Mouse (Mus musculus): ENCODE data around the gene Tspyl1. TPM values are rescaled to one million over a fixed set of nuclear protein-coding genes. Genes with fewer than 3 reads are reported as not detected.
A peak's percentile ranks its signal among the peaks of the same experiment; 100 is the strongest.

Tspyl1 gene
- polyA plus RNA-seq (2015; fragmentation: Nextera tagmentation; extraction: Ambion mirVana) = 45.7 and 48.3 TPM in 2 replicates

DNA sequence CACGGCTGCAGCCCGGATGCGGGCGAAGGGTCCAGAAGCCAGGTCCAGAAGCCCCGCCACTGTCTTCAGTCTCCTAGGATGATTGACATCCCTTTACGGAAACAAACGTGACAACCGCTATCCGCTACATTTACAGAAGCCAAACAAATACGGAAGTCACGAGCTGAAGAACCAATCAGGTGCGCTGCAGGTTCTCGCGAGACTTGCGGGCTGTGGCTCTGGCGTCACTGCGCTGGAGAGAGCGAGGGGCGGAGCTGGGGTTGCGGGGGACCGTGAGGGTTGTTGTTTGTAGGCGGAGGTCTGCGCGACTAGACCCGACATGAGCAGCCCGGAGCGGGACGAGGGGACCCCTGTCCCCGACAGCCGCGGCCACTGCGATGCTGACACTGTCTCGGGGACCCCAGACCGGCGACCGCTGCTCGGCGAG, at the start of gene Tspyl1:
TSS of gene Tspyl1 (plus strand) at position 229 of the 427 bp plus-strand sequence.
- Histone ChIP-seq H3K4me3 (ENCODE audit: low read depth, low read length) (peak within 1 kb of the TSS; percentile 98), H3K27ac (ENCODE audit: low read depth, low read length) (peak within 1 kb of the TSS; percentile 61), H3K27me3 (replicated peaks; ENCODE audit: control insufficient read depth, insufficient read depth, low read length) (no peaks in the 10 kb centered on the region), H3K9me3 (ENCODE audit: control insufficient read depth) (no peaks in the 10 kb centered on the region), H3K4me1 (replicated peaks; ENCODE audit: control insufficient read depth, insufficient read depth, low read length) (0 out of 2 replicates have a peak, but pooled peaks cover 3% of the 10 kb centered on the region), H3K9ac (ENCODE audit: low read depth, low read length) (peak within 1 kb of the TSS; percentile 98), H3K4me2 (replicated peaks; ENCODE audit: low read depth) (peak within 1 kb of the TSS; percentile 87), H3K36me3 (ENCODE audit: control insufficient read depth, insufficient read depth) (no peaks in the 10 kb centered on the region)
- peak; percentile 99 for ATAC-seq
- TF ChIP-seq CTCF (IDR thresholded peaks at IDR 0.05; ENCODE audit: low read depth) = no peak
- under 1% methylated on average over 38 of the region's 38 CpGs for WGBS

GRCm38 (mm10) chr10:34233418-34233817, 48.6 kb upstream of the Tspyl1 start:
- WGBS = 84% methylated on average over 1 of the region's 1 CpGs

GRCm38 (mm10) chr10:34233931-34234745, 47.9 kb upstream of the Tspyl1 start:
- no peaks in the 10 kb centered on the region for H3K27me3 ChIP-seq (replicated peaks; ENCODE audit: control insufficient read depth, insufficient read depth, low read length)
- no peak overlapping the region for H3K27ac ChIP-seq (ENCODE audit: low read depth, low read length)
- no peaks in the 10 kb centered on the region for H3K36me3 ChIP-seq (ENCODE audit: control insufficient read depth, insufficient read depth)
- no peak overlapping the region for H3K4me2 ChIP-seq (replicated peaks; ENCODE audit: low read depth)
- H3K4me3 ChIP-seq (ENCODE audit: low read depth, low read length) = no peak overlapping the region
- no peak overlapping the region for H3K9ac ChIP-seq (ENCODE audit: low read depth, low read length)
- TF ChIP-seq CTCF (IDR thresholded peaks at IDR 0.05; ENCODE audit: low read depth) = peak; percentile 68
- ATAC-seq = no peak
- whole genome bisulfite sequencing = 31% methylated on average over 2 of the region's 2 CpGs
- H3K4me1 ChIP-seq (replicated peaks; ENCODE audit: control insufficient read depth, insufficient read depth, low read length) = no peaks in the 10 kb centered on the region
- no peaks in the 10 kb centered on the region for H3K9me3 ChIP-seq (ENCODE audit: control insufficient read depth)

More at GRCm38 (mm10) chr10:34233418-34233817, 48.6 kb upstream of the Tspyl1 start:
- H3K4me1 ChIP-seq (replicated peaks; ENCODE audit: control insufficient read depth, insufficient read depth, low read length) = no peaks in the 10 kb centered on the region
- H3K27ac ChIP-seq (ENCODE audit: low read depth, low read length) = no peak overlapping the region
- ATAC-seq = no peak
- H3K36me3 ChIP-seq (ENCODE audit: control insufficient read depth, insufficient read depth) = no peaks in the 10 kb centered on the region
- no peak overlapping the region for H3K4me3 ChIP-seq (ENCODE audit: low read depth, low read length)
- no peak overlapping the region for H3K9ac ChIP-seq (ENCODE audit: low read depth, low read length)
- no peak overlapping the region for H3K4me2 ChIP-seq (replicated peaks; ENCODE audit: low read depth)
- no peak for TF ChIP-seq CTCF (IDR thresholded peaks at IDR 0.05; ENCODE audit: low read depth)
- H3K9me3 ChIP-seq (ENCODE audit: control insufficient read depth) = no peaks in the 10 kb centered on the region
- no peaks in the 10 kb centered on the region for H3K27me3 ChIP-seq (replicated peaks; ENCODE audit: control insufficient read depth, insufficient read depth, low read length)

DNA sequence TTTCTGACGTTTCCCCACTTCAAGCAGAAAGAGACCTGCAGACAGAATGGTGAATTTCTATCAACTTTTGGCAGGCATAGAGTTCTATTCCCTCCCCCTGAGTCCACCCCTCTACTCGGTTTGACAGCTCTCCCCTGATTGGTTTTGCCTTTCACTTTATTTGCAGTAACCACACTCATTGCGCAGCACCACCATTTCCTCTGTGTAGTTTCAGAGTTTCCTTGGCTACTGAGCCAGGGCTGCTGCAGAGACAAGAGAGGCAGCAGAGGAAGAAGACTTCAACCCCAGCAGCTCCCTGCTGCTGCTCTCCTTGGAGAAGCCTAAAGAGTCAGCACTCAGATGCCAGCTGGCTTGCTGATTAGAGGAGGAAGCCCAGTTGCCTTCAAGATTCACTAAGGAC, 46.6 kb upstream of the Tspyl1 start:
- H3K4me2 ChIP-seq (replicated peaks; ENCODE audit: low read depth) = no peak overlapping the region
- H3K27ac ChIP-seq (ENCODE audit: low read depth, low read length) = no peak overlapping the region
- no peak for TF ChIP-seq CTCF (IDR thresholded peaks at IDR 0.05; ENCODE audit: low read depth)
- H3K9ac ChIP-seq (ENCODE audit: low read depth, low read length) = no peak overlapping the region
- whole genome bisulfite sequencing = 39% methylated on average over 3 of the region's 3 CpGs
- no peak for ATAC-seq
- H3K36me3 ChIP-seq (ENCODE audit: control insufficient read depth, insufficient read depth) = no peaks in the 10 kb centered on the region
- H3K27me3 ChIP-seq (replicated peaks; ENCODE audit: control insufficient read depth, insufficient read depth, low read length) = no peaks in the 10 kb centered on the region
- H3K4me3 ChIP-seq (ENCODE audit: low read depth, low read length) = no peak overlapping the region
- H3K4me1 ChIP-seq (replicated peaks; ENCODE audit: control insufficient read depth, insufficient read depth, low read length) = no peaks in the 10 kb centered on the region
- H3K9me3 ChIP-seq (ENCODE audit: control insufficient read depth) = no peaks in the 10 kb centered on the region

- WGBS = 79% methylated on average over 5 of the region's 5 CpGs
- TF ChIP-seq CTCF (IDR thresholded peaks at IDR 0.05; ENCODE audit: low read depth) = no peak
- no peak for ATAC-seq
- H3K9ac ChIP-seq (ENCODE audit: low read depth, low read length) = no peak overlapping the region
- no peak overlapping the region for H3K4me3 ChIP-seq (ENCODE audit: low read depth, low read length)
- no peaks in the 10 kb centered on the region for H3K4me1 ChIP-seq (replicated peaks; ENCODE audit: control insufficient read depth, insufficient read depth, low read length)
- no peaks in the 10 kb centered on the region for H3K27me3 ChIP-seq (replicated peaks; ENCODE audit: control insufficient read depth, insufficient read depth, low read length)
- H3K27ac ChIP-seq (ENCODE audit: low read depth, low read length) = no peak overlapping the region
- H3K4me2 ChIP-seq (replicated peaks; ENCODE audit: low read depth) = no peak overlapping the region
- no peaks in the 10 kb centered on the region for H3K36me3 ChIP-seq (ENCODE audit: control insufficient read depth, insufficient read depth)
- H3K9me3 ChIP-seq (ENCODE audit: control insufficient read depth) = no peaks in the 10 kb centered on the region
Observed at GRCm38 (mm10) chr10:34236569-34236968, 45.4 kb upstream of the Tspyl1 start.

DNA sequence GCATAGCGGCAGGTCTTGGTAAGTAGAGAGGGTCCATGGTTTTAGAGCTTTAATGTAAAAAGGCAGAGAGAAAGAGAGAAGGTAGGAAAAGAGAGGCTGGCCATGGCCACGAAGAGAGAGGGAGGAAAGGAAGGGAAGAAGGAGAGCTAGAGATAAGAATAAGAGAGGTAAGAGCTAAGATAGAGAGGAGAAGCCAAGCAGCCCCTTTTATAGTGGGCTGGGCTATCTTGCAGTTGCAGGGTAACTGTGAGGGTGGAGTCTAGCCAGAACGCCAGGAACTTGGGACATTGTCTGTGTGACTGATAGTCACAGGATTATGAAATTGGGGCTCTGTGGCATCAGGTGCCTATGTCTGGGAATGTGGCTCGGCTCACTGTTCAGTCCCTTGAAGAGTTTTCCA, 43.5 kb upstream of the Tspyl1 start:
- Histone ChIP-seq H3K9ac (ENCODE audit: low read depth, low read length) (no peak overlapping the region), H3K4me2 (replicated peaks; ENCODE audit: low read depth) (no peak overlapping the region), H3K4me1 (replicated peaks; ENCODE audit: control insufficient read depth, insufficient read depth, low read length) (no peaks in the 10 kb centered on the region), H3K27ac (ENCODE audit: low read depth, low read length) (no peak overlapping the region), H3K36me3 (ENCODE audit: control insufficient read depth, insufficient read depth) (no peaks in the 10 kb centered on the region), H3K27me3 (replicated peaks; ENCODE audit: control insufficient read depth, insufficient read depth, low read length) (no peaks in the 10 kb centered on the region), H3K4me3 (ENCODE audit: low read depth, low read length) (no peak overlapping the region), H3K9me3 (ENCODE audit: control insufficient read depth) (no peaks in the 10 kb centered on the region)
- 69% methylated on average over 4 of the region's 4 CpGs for WGBS
- no peak for TF ChIP-seq CTCF (IDR thresholded peaks at IDR 0.05; ENCODE audit: low read depth)
- ATAC-seq = no peak

All from intestine, postnatal 0 days (tissue).